Mouse (Mus musculus) liver, embryonic 14.5 days (tissue): Measurements from ENCODE around the gene Atp12a.

Experiments
- CTCF ChIP-seq: IDR thresholded peaks from 2 replicates; pipeline ENCODE4 v1.5.1; 2016; ENCODE audit warnings: antibody characterized with exemption, low read depth, control low read depth
- EP300 ChIP-seq: IDR thresholded peaks from 2 replicates; pipeline ENCODE4 v1.6.1; 2016; ENCODE audit warnings: antibody characterized with exemption, low read depth

GRCm38 (mm10) chr14:56322982-56323381, 41.9 kb upstream of the Atp12a start:
- TF ChIP-seq CTCF (no peak), EP300 (no peak)
